In the genomic region with DNA sequence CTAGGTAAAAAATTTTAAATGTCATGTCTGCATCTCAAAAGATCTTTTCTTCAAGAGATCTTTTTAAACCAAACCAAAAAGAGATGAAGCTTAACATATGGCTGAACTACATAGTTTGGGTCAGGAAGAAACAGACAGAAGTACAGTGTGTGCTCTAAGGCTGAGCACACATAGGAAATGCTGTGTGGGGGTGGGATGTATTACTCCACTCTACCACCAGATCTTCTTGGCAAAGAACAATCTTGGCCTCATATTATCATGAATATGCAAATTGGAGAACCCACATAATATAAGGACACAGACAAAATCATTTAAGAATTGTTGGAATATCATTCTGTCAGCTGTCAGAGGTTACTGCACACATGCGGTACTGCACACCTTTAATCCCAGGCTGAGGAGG, we compare ENCODE assay signal across 6 mouse cellular contexts.
"Had no signal": no experiment of that assay in that cellular context is flagged by ENCODE, and none has a peak within 500 bp of the region (broad histone marks: within the 10 kb centered on the region; RNA-seq: fewer than 3 reads in every experiment).

No protein-coding gene starts in this region.

- DNase-seq: kidney, adult 8-10 months; kidney, postnatal 36 days; lung, embryonic 14.5 days; lung, postnatal 10 days; lung, postnatal 4 days; thymus, postnatal 36 days had no signal
